Mouse (Mus musculus): ENCODE measurements around the gene Srprb.
"Not testable (repeated sequence)": the region's sequence is repeated elsewhere in the genome, so short reads cannot be mapped to it uniquely, and the experiment has no call there.

Srprb gene

DNA sequence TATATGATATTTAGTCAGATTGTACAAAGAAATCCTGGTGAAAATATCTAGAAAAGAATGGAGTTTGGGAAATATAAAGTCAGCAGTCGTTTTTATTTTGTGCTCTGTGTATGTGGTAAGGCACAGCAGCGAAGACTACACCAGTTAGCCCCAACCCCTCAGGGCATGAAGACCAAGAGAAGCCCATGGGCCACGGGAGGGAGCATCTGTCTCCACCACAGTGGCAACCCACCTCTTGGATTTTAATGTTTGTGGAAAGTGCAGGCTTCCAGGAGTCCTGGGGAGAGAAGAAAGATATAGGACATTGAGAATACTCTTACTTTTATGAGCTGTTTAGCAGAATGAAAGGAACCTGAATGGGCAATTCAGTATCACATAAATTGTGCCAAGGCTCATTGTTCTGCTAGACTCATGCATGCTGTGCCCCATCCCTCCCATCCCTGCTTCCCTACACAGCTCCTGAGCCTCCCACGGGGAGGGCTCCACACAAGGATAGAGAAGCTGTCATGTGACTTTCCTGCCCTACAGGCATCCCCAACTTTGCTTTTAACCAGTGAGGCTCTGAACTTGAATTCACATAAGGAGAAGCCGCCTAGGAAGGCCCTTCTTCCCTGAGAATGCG is 7.0 kb upstream of the Srprb start:
- no peak for DNase-seq (ENCODE audit: low spot score)

DNA sequence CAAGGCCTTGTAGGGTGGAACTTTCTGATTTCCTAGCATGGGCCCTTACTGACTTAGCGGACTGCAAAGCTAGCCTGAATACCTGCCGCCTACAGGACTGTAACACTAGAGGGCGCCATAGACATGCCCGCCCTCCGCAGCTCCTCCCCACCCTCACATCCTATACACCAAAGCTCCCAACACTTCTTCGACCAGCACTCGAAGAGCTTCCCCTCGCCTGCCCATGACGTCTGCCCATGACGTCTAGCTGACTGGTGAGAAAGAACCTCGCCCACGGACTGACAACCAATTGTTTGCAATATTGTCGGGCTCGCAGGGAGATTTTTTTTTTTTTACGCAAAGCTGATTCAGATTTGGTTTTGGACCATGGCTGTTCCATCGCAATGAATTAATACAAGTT is 5.9 kb upstream of the Srprb start:
- peak; percentile 71 for DNase-seq (ENCODE audit: low spot score)

DNA sequence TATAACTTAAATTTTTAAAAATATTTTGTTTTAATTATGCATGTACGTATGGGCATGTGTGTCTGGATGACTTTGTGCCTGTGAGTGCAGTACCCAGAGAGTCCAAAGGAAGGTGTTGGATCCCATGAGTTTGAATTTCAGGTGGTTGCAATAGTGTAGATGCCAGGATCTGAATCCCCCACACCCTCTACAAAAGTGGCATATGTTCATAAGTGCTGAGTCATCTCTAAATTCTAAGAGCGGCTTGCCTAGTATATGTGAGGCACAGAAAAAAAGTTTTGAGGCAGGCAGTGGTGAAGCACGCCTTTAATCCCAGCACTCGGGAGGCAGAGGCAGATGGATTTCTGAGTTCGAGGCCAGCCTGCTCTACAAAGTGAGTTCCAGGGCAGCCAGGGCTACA is 3.8 kb upstream of the Srprb start:
- DNase-seq (ENCODE audit: low spot score), result no peak

DNA sequence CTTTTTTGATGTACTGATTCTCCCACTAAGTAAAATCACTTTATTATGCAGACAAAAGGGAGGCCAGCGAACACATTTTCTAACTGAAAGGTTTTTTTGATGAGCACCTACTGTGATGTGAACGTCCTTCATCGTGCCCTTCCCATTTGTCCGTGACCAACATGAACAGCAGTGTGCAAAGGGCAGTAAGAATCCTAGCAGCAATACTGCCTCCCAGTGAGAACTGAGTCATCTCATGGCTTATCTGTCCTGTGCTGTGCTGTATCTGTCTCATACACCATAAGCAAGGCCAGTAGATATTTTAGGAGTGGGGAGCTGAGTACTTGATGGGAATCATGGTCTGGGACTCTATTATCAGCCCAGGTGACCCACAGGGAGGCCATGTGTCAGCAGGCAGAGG is 13.5 kb downstream of the Srprb start:
- no peak for DNase-seq (ENCODE audit: low spot score)

DNA sequence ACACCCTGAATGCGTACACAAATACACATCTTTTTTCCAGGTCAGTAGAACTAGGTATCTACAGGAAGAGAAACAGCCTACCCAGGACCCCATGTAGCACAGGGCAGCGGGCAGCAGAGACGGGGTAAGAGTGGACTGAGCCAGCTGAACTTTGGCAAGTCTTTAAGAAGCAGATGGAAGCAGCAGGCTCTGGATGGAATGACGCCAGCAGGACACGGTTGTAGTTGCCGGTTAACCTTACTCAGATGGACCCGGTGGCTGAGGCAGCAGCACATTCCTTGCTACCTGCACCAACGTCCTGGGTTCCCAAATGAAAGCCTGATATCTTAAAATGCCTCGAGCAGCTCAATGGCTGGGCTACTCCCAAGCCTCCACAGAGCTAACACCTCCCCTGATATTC is 15.2 kb downstream of the Srprb start:
- no peak for DNase-seq (ENCODE audit: low spot score)

DNA sequence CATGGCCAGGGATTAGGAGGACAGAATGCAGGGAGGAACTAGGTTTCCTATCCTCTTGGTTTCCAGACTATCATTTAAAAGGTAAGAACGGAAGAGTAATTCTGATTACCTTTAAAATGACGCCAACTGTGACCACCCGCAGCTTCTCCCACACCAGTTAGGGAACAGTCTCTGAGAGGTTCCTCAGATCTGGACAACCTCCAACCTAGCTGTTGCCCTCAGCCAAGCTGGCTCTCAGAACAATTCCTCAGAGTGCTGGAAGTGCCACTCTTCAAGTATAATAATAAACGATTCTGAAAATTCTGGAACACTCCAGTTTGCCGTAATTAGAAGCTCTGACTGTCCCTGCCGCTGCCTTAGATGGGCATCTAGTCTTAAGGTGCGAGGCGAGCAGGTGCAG is 16.0 kb downstream of the Srprb start:
- DNase-seq (ENCODE audit: low spot score), result no peak

DNA sequence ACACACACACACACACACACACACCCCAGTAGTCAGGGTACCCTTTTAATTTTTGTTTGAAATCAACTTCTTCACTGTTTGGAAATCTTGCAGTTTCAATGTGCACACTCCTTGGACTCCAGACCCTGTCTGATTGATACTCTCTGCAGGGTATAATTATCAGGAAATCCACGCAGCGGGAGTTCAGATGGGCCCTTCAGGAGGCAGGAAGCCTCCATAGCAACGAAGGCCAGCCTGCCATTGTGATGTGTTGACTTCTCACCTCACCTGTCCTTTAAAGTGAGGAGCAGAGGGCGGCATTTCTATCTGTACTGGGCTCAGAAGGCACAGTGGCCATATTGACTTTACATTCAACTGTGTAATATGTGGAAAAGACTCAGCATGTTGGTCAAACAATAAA is 17.1 kb downstream of the Srprb start:
- no peak for DNase-seq (ENCODE audit: low spot score)

DNA sequence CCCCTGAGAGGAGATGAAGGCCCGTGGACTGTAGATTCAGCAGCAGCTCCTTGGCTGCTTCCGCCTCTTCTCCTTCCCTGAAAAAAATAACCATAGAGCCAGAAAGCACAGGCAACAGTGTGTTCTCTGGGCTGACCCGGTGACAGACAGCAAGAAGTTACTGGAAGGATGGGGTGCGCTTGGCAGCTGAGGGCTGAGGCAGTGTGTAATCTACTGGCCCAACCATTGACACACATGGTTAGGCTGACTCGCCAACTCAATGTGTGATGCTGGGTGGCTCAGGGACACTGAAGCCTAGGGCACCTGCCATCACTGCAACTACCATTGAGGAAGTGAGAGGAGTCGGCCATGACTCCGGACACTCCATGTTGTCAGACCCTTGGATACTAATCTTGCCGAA is 20.1 kb downstream of the Srprb start:
- no peak for DNase-seq (ENCODE audit: low spot score)

DNA sequence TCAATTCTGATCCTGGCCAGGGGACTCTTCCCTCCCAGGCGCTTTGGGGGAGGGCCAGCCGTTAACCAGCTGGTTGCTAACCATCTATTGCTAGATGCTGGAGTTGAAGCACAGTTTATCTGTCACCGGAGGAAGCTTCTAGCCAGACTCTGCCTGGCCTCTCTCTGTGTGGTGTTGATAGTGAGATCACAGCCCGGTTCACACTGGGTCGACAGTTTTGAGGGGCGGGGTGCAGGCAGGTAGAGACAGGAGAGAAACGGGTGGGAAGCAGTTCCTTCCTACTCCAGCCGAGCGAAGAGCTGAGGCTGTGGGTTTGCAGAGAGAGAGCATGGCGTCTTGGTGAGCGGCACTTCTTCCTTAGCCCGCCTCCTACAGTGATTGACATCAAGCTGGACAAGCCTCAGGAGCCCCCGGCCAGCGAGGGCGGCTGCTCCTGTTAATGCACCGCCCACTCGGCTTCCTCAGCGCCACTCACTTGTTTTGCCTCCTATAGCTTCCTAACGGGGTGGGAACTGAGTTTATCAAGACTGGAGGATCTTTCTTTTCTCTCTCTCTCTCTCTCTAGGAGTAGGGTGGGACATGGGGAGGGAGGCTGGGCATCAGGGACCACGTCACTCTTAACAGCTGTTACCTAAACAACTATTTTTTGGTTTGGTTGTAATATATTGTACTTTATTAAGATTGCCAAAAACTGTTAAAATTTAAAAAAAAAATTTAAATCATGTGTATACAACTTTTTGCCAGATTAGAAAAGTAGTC is 21.0 kb downstream of the Srprb start:
- peak; percentile 77 for DNase-seq (ENCODE audit: low spot score)

DNA sequence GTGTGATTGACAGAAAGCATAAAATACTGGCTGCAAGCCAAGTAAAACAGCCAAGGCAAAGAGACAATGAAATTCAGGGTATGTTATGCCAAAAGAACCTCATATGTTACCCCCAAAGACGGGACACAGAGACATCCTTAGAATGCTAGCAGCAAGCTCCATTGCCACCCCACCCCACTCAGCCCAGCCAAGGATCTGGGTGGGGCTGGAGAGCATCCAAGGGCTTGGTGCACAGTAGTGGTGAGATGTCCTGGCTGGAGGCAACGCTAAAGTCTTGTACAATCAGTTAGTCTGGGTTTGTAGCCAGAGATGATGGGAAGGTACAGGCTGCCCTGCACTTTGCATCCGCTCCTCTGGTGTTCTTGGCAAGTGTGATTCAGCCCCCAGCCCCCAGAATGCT is 21.6 kb downstream of the Srprb start:
- DNase-seq (ENCODE audit: low spot score), result peak; percentile 67

DNA sequence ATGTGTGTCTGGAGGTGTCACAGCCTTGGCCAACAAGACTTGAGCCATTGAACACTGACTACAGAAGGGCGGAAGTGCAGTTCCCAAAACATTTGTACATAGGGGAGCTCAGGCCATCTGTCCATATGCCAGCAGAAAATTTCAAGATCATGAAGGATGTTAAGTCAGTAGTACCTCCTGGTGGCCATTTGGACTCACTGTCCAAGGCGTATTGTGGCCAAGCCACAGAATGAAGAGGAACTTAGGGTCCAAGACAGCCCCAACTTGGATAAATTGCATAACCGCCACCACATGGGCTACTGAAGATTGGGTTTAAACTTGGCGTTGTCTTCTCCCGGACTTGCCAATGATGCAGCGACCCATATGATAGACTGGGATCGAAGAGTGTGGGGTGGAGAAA is 26.2 kb downstream of the Srprb start:
- DNase-seq (ENCODE audit: low spot score), result no peak

DNA sequence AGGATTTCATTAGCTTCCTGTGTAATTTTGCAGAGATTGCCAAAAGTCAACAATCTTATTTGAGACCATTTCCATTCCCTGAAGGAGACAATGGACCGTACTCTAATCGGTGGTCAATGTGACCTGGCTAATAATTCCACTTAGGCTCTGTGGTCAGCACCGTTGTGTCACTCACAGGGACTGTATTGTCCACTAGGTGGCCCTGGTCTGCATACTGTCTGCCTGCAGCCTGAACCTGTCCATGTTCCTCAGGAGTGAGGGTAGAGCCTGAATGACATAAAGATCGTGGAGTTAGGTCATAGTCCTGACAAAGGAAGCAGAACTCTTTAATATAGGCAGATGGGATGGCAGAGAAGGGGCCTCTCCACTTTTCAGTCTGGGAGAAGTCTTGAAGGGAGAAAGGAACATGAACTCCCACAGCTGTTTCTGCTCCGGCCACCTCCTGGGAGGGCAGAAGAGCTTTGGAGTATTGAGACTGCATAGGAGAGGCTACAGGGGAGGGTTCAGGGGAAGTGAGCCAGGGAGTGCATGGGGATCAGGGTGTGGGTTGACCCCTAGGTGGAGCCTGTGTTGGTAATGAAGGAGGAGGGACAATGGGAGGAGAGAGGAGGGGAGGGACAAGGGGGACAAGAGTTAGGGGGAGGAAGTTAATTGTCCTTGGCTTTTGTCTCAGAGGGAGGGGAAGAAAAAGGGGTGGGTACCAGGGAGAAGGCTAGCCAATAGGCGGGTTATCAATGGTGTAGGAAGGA is 27.0 kb downstream of the Srprb start:
- no peak for DNase-seq (ENCODE audit: low spot score)

DNA sequence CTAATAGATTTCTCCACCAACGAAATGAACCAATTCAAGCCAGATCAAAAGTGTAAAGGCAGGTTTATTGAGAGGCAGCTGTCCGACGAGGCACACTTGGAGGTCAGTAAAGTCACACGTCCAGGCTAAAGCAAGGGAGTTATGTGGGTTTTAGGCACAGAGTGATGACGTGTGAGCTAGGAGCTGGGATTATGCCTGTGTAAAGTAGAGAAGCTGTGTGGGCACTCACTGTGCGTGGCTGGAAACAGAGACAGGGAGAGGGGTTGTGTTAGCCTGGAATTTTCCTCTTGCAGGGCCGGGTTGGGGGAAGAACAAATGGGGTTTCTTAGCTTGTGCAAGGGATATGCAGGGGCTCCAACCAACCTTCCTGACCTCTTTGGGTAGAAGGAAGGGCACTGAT is 33.2 kb downstream of the Srprb start:
- DNase-seq (ENCODE audit: low spot score), result no peak

DNA sequence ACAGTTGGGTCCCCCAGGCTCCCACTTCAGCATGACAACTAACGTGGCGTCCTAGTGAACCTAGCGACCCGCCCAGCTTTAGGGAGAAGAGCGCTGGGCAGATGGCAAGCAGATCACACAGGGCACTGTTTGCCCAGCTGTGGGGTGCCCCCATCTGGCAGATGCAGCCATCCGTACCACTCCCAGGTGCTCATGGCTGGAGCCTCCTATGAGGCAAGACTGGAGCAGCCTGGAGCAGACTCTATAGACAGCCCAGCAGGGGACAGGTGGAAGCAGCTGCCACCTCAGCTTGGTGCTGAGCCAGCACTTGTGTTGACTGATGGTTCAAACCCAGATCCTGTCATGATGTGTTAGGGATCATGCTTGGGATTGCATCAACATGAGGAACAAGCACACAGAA is 33.9 kb downstream of the Srprb start:
- DNase-seq (ENCODE audit: low spot score), result no peak

DNA sequence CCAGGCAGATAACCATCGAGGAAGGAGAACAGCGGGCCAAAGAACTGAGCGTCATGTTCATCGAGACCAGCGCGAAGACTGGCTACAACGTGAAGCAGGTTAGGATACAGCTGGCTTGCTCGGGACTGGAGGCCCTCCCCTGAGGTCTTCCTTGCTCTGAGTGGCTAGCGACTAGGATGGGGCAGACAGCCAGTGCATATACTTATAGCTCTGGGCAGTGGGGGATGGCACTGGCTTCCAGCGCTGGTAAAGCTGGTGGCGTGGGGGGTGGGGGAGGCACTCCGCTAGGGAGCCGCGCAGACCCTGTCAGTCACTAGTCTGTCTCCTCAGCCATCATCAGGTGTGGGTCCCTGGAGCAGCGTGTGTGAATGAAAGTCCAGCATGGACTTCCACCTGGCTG is 38.1 kb downstream of the Srprb start:
- no peak for DNase-seq (ENCODE audit: low spot score)

DNA sequence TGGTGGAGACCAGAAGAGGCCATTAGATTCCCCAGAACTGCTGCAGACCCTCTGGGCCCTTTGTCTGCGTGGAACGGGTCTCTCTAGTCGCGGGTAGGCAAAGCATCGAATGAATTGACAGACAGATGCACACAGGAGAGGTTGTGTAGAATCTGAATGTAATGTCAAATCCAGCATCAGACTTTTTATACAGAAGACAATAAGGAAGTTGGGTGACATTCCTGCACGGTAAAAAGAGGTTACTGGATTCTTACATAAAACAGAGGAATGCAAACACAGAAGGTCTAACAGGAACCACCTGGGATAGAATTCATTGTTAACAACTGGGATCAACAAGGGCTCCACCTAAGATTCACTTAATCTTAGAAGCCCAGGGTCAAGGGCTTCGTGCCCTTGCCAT is 46.8 kb downstream of the Srprb start:
- not testable (repeated sequence) for DNase-seq (ENCODE audit: low spot score)

DNA sequence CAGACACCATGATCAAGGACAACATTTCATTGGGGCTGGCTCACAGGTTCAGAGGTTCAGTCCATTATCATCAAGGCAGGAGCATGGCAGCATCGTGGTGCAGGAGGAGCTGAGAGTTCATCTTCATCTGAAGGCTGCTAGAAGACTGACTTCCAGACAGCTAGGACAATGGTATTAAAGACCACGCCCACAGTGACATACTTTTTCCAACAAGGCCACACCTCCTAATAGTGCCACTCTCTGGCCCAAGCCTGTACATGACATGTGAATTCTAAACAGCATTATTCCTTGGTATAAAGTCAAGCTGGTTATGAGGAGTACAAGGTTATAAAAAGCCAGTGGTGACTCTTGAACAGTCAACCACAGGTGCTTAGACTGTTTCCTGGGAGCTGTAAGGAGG is 47.4 kb downstream of the Srprb start:
- DNase-seq (ENCODE audit: low spot score), result no peak

DNA sequence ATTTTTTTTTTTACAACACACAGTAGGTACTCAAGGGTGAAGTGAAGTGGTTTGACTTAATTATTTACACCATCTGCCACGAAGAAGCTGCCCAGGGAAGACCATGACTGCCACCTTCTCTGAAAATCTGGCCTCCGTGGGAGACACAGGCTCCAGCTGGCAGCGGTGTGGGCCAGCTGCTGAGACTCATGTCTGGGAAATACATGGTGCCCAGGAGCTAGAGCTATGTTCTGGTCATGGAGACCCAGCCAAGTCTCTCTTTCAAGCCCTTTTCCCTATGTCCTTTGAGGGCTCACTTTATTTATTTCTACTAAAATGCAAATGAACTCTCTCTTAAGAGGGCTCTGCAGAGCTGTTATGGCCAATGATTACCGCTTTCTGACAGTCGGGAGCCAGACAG is 48.7 kb downstream of the Srprb start:
- no peak for DNase-seq (ENCODE audit: low spot score)

DNA sequence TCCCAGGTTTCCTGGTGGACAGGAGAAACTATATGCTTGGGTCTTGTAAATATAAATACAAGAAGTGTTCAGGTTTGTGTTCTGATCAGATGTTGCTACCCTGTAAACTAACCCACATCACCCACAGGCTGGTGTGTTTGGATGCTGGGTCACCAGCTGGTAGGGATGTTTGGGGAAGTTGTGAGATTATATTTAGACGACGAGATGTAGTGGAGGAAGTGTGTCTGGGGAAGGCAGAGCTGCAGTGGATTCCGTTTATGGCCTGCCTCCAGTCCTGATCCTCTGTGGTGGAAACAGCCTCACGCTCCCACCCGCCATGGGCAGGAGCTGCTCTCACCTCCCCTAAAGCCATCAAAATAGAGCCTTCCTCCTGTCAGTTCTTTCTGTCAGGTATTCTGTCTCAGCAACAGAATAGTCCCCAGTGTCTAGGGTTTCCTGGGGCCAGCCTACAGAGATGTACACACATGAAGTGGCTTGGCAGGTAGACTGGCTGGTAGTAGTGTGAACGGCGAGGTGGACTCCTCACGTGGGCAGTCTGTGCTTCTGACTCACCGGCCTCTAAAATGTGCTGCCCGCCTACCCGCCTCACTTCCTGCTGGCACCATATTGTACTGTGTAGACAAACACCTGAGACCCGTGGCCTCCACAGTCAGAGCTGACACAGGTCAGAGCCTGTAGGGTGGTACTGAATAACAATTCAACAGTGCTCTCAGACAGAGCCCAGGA is 52.7 kb downstream of the Srprb start:
- no peak for DNase-seq (ENCODE audit: low spot score)

DNA sequence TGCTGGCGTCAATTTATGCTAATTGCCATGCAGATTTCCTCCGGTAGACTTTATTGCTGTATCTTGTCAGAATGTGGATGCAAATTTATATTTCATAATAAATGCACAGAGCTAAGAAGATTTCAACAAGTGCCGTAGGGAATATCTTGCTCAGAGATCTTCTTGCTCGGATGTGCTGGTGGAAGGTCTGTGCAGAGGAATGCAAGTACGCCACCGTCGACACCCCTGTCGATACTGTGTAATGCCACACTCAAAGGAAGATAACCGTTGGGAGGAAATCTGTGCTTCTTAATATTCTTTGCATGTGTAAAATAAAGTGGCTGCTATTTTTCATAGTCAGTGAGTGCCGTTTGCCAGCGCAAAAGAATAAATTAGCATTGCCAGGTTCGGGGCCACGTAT is 54.8 kb downstream of the Srprb start:
- no peak for DNase-seq (ENCODE audit: low spot score)

DNA sequence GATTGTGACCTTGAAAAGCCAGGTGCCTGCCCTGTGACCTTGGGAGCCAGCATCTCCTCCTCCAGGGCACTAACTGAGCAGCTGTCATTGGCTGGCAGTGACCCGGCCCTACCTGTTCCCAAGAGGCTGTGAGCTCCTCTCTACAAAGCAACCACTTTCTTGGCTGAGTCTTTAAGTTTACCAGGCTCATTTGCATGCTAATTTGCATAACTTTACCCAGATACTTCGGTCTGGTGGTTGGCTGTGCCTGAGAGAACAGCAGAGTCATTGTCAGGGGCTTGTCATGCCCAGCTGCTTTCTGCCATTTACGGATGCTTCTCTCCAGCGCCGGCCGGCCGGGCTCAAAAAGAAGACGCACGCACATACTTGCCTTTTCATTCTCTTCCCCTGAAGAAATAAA is 55.2 kb downstream of the Srprb start:
- no peak for DNase-seq (ENCODE audit: low spot score)

DNA sequence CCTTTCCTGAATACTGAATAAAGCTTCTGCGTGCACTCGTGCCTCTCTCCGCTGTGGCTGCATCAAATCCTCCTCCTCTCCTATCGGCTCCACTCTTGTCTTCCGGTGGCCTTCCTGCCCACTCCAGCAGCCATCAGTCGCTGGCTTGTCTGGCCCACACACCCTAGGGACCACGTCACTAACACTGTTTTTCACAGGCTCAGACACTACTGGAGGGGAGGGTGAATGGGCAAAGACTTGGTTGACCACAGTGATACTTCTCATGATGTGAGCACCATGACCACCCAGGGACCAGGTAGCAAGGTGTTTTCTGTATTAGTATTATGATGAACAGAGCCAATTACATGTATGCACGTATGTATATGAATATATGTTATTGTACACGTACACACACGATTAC is 55.7 kb downstream of the Srprb start:
- DNase-seq (ENCODE audit: low spot score), result no peak

DNA sequence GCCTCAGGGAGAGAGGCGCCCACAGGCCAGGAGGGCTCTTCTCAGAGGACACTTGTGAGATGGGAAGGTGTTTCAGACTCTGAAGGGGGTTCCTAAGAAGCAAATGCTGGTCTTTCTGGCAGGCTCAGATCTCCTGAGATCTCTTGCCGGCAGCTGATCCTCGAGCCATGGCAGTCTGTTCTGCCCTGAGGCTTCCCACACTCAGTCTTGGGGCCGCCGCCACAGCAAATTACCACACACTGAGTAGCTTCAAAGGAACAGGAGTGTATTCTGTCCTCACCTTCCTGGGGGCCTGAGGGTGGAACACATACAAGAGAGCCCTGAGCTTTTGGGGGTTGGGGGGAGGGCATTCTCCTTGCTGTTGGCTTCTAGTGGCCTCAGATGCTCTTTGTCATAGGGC is 56.6 kb downstream of the Srprb start:
- no peak for DNase-seq (ENCODE audit: low spot score)

All from testis, postnatal 14 days (tissue).